Mouse (Mus musculus) liver, postnatal 0 days (tissue): ENCODE measurements around the gene Ctf2. TPM values are rescaled to one million over a fixed set of nuclear protein-coding genes. Genes with fewer than 3 reads are reported as not detected.

Source experiments
- ATAC-seq: fragments of 200-750 bp; cut with Nextera tagmentation; 2 replicates; pipeline ENCODE4 v1.8.0; 2017; ENCODE audit warnings: mild to moderate bottlenecking, moderate library complexity
- DNase-seq: peaks from one replicate; pipeline ENCODE4 v3.0.0-alpha.2; 2016
- H3K27ac ChIP-seq: fragments of 300-500 bp; sonication (generic); 2 replicates; pipeline ENCODE4 v1.5.1; 2014; ENCODE audit warnings: antibody characterized with exemption, moderate library complexity, mild to moderate bottlenecking, low read depth
- H3K27me3 ChIP-seq: fragments of 300-500 bp; sonication (generic); 2 replicates; pipeline ENCODE4 v1.6.1; 2014; ENCODE audit warnings: low read length, control low read depth, mixed read lengths; ENCODE audit not compliant: insufficient read depth
- H3K36me3 ChIP-seq: fragments of 300-500 bp; sonication (generic); replicated peaks from 2 replicates; pipeline ENCODE4 v1.6.1; 2014; ENCODE audit warnings: mild to moderate bottlenecking, control low read depth, low read length, moderate library complexity, mixed read lengths; ENCODE audit not compliant: insufficient read depth
- H3K4me1 ChIP-seq: fragments of 300-500 bp; sonication (generic); 2 replicates; pipeline ENCODE4 v1.6.1; 2014; ENCODE audit warnings: antibody characterized with exemption, mild to moderate bottlenecking, control low read depth; ENCODE audit not compliant: insufficient read depth
- H3K4me2 ChIP-seq: fragments of 300-500 bp; sonication (generic); 2 replicates; pipeline ENCODE4 v1.6.1; 2014; ENCODE audit warnings: low read depth, mild to moderate bottlenecking, low read length, moderate library complexity, mixed read lengths
- H3K4me3 ChIP-seq: fragments of 300-500 bp; sonication (generic); 2 replicates; pipeline ENCODE4 v1.5.1; 2014; ENCODE audit warnings: low read depth, low read length
- H3K9ac ChIP-seq: fragments of 300-500 bp; sonication (generic); replicated peaks from 2 replicates; pipeline ENCODE4 v1.6.1; 2014; ENCODE audit warnings: mild to moderate bottlenecking, moderate library complexity
- H3K9me3 ChIP-seq: fragments of 300-500 bp; sonication (generic); 2 replicates; pipeline ENCODE4 v1.6.1; 2016; ENCODE audit warnings: mild to moderate bottlenecking, control low read depth, low read length, mixed read lengths
- CTCF ChIP-seq: sonication (generic); IDR thresholded peaks from 2 replicates; pipeline ENCODE4 v1.5.1; 2016; ENCODE audit warnings: antibody characterized with exemption, low read depth
- EP300 ChIP-seq: IDR thresholded peaks from 2 replicates; pipeline ENCODE4 v1.6.1; 2016; ENCODE audit warnings: antibody characterized with exemption, low read depth, mild to moderate bottlenecking
- WGBS: fragments of 180-500 bp; shearing (Covaris S2); extraction: QIAGEN DNeasy Blood & Tissue Kit; methylation state at CpG from one replicate; pipeline ENCODE4 v1.1.7; 2014; ENCODE audit not compliant: insufficient replicate concordance; 5-methylcytosine and 5-hydroxymethylcytosine counted together
- polyA plus RNA-seq: library from polyadenylated mRNA; unstranded; fragments of >200 nt; fragmentation: Nextera tagmentation; extraction: Ambion mirVana; gene quantifications from 2 replicates; pipeline ENCODE4 v1.2.1, GENCODE M21; 2015

Ctf2 gene
- polyA plus RNA-seq, 1 experiment from 2014 or later, result not detected

GRCm38 (mm10) chr7:127685304-127686018, 46.5 kb downstream of the Ctf2 start:
- H3K27me3 ChIP-seq, result no peaks in the 10 kb centered on the region
- H3K4me2 ChIP-seq, result no peak overlapping the region
- H3K9me3 ChIP-seq, result no peaks in the 10 kb centered on the region
- 0 out of 2 replicates have a peak, but pooled peaks cover 3% of the 10 kb centered on the region for H3K4me1 ChIP-seq
- no peak overlapping the region for H3K9ac ChIP-seq
- DNase-seq (no peak), ATAC-seq (no peak)
- 82% methylated on average over 14 of the region's 14 CpGs for WGBS
- no peak for TF ChIP-seq CTCF
- no peak for TF ChIP-seq EP300
- no peak overlapping the region for H3K27ac ChIP-seq
- no peak overlapping the region for H3K4me3 ChIP-seq
- H3K36me3 ChIP-seq, result no peaks in the 10 kb centered on the region

- H3K4me3 ChIP-seq, result no peak overlapping the region
- no peak for DNase-seq
- H3K27me3 ChIP-seq, result no peaks in the 10 kb centered on the region
- no peaks in the 10 kb centered on the region for H3K36me3 ChIP-seq
- no peaks in the 10 kb centered on the region for H3K9me3 ChIP-seq
- no peak overlapping the region for H3K9ac ChIP-seq
- TF ChIP-seq CTCF (no peak), EP300 (no peak)
- H3K4me2 ChIP-seq, result no peak overlapping the region
- no peak overlapping the region for H3K27ac ChIP-seq
- H3K4me1 ChIP-seq, result 0 out of 2 replicates have a peak, but pooled peaks cover 3% of the 10 kb centered on the region
- ATAC-seq, result no peak
- WGBS, result 60% methylated on average over 8 of the region's 8 CpGs
Observed at GRCm38 (mm10) chr7:127681888-127682553, 49.9 kb downstream of the Ctf2 start.

- no peak for TF ChIP-seq CTCF
- no peak for TF ChIP-seq EP300
- ATAC-seq (no peak), DNase-seq (no peak)
- 89% methylated on average over 13 of the region's 13 CpGs for WGBS
- Histone ChIP-seq H3K36me3 (no peaks in the 10 kb centered on the region), H3K27ac (no peak overlapping the region), H3K4me3 (no peak overlapping the region), H3K9me3 (no peaks in the 10 kb centered on the region), H3K9ac (no peak overlapping the region), H3K27me3 (no peaks in the 10 kb centered on the region), H3K4me2 (no peak overlapping the region), H3K4me1 (0 out of 2 replicates have a peak, but pooled peaks cover 3% of the 10 kb centered on the region)
Observed at GRCm38 (mm10) chr7:127680541-127680940, 51.4 kb downstream of the Ctf2 start.

DNA sequence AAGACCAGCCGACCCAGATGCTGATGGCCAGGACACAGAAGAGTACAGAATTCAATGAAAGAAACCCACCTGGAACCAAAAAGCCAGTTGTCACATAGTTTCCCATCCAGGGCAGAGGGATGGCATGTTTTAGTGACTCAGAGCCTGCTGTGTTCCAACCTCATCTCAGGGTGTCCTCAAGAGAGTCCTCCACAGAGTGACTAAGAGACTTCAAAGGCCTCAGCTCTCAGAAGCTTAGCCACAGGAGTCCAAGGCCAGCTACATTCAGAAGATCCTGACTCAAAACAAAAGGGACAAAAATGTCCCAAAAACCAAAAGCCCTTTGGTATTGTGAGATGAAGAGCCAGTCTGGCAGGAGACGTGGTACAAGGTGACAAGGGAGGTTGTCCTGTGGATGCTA, 53.2 kb downstream of the Ctf2 start:
- no peak overlapping the region for H3K4me3 ChIP-seq
- no peaks in the 10 kb centered on the region for H3K27me3 ChIP-seq
- H3K9ac ChIP-seq, result no peak overlapping the region
- H3K36me3 ChIP-seq, result no peaks in the 10 kb centered on the region
- DNase-seq, result no peak
- H3K4me2 ChIP-seq, result no peak overlapping the region
- H3K27ac ChIP-seq, result no peak overlapping the region
- TF ChIP-seq CTCF, result no peak
- TF ChIP-seq EP300, result no peak
- H3K4me1 ChIP-seq, result 0 out of 2 replicates have a peak, but pooled peaks cover 3% of the 10 kb centered on the region
- no peaks in the 10 kb centered on the region for H3K9me3 ChIP-seq
- no peak for ATAC-seq
- 71% methylated on average over 2 of the region's 2 CpGs for WGBS

- no peak for ATAC-seq
- TF ChIP-seq CTCF (no peak), EP300 (no peak)
Observed at GRCm38 (mm10) chr7:127677609-127678008, 54.4 kb downstream of the Ctf2 start.

GRCm38 (mm10) chr7:127677077-127677476, 54.9 kb downstream of the Ctf2 start:
- 55% methylated on average over 6 of the region's 6 CpGs for WGBS
- H3K4me1 ChIP-seq, result 0 out of 2 replicates have a peak, but pooled peaks cover 4% of the 10 kb centered on the region
- H3K9ac ChIP-seq, result no peak overlapping the region
- H3K36me3 ChIP-seq, result no peaks in the 10 kb centered on the region
- no peaks in the 10 kb centered on the region for H3K27me3 ChIP-seq
- H3K9me3 ChIP-seq, result no peaks in the 10 kb centered on the region
- H3K4me3 ChIP-seq, result no peak overlapping the region
- no peak overlapping the region for H3K4me2 ChIP-seq
- no peak overlapping the region for H3K27ac ChIP-seq
- TF ChIP-seq EP300, result no peak
- TF ChIP-seq CTCF, result peak; percentile 92
- DNase-seq, result peak; percentile 80
- ATAC-seq, result no peak

More at GRCm38 (mm10) chr7:127677609-127678008, 54.4 kb downstream of the Ctf2 start:
- DNase-seq, result no peak
- WGBS, result 80% methylated on average over 4 of the region's 4 CpGs
- Histone ChIP-seq H3K36me3 (no peaks in the 10 kb centered on the region), H3K4me3 (no peak overlapping the region), H3K27ac (no peak overlapping the region), H3K27me3 (no peaks in the 10 kb centered on the region), H3K4me2 (no peak overlapping the region), H3K9ac (no peak overlapping the region), H3K4me1 (0 out of 2 replicates have a peak, but pooled peaks cover 3% of the 10 kb centered on the region), H3K9me3 (no peaks in the 10 kb centered on the region)
